Mouse (Mus musculus) forelimb bud, embryonic 11.5 days (tissue): ENCODE measurements around the gene Rgmb.

ENCODE experiments used
- DNase-seq: peaks from one replicate; pipeline ENCODE4 v3.0.0-alpha.2; 2012; ENCODE audit warnings: low read depth, low spot score

The Rgmb gene

DNA sequence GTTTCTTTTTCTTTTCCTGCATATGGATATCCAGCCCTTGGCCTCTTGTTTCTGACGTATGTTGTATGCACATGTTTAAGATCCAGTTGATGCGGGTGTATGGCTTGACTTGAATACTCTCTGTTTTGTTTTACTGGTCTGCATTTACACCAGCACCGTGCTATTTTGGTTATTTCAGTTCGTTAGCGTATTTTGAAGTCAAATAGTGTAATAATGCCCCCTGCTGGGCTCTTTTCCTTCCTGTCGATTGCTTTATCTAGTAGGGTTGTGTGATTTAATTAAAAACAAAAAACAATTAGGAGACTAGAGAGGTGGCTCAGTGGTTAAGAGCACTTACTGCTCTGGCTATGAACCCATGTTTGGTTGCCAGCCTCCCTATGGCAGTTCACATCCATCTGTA is 52.9 kb downstream of the Rgmb start:
- no peak for DNase-seq

GRCm38 (mm10) chr17:15776349-15776748 is 54.5 kb downstream of the Rgmb start:
- no peak for DNase-seq

DNA sequence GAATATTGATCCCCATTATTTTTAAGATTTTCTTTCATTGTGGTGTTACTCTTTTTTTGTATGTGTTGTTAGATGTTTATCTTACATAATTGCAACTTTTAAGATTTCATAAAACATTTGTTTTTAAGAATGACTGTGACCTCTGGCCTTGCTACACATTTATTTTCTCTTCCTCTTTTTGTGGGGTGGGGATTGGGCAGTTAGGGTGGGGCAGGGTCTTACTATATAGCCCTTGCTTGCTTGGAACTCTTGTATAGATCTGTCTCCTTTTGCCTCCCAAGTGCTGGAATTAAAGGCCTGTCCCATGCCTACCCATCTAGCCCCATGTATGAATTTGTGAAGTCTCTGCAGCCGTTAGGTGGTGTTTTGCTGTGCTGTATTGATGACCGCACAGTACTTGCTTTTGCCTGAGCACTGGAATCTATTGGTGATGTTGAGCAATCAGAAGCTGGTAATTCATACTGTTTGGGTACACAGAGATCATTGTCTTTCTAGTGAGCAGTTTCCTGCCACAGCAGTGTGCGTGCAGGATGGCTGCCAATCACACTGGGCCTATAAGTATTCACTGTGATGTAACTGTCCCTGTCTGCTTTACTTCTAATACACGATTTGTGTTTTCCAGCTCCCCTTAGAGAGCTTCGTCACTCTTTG is 56.1 kb downstream of the Rgmb start:
- no peak for DNase-seq

DNA sequence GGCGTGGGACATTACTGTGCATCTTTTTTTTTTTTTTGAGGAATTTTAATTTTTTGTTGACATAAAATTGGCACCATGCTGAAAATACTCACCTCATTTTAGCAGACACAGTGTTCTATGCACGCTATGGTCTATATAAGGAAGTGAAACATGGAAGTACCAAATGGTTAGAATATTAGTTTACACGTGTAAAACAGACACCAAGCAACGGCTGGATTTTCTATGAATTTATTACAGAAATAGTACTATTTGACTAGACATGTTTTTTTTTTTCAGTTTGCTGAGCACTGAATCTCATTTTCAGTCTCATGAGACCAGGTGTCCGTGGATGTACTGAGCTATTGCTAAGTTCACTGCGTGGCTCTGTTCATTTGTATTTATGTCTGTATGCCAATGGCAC is 56.9 kb downstream of the Rgmb start:
- no peak for DNase-seq

GRCm38 (mm10) chr17:15769081-15769724 is 61.6 kb downstream of the Rgmb start:
- no peak for DNase-seq

GRCm38 (mm10) chr17:15761191-15761590 is 69.6 kb downstream of the Rgmb start:
- no peak for DNase-seq
